Mouse (Mus musculus) kidney, adult 11 months (tissue): ENCODE measurements around the gene Rab3a.

Experiments used
- DNase-seq: peaks from one replicate; pipeline ENCODE4 v3.0.0; 2022

The Rab3a gene

DNA sequence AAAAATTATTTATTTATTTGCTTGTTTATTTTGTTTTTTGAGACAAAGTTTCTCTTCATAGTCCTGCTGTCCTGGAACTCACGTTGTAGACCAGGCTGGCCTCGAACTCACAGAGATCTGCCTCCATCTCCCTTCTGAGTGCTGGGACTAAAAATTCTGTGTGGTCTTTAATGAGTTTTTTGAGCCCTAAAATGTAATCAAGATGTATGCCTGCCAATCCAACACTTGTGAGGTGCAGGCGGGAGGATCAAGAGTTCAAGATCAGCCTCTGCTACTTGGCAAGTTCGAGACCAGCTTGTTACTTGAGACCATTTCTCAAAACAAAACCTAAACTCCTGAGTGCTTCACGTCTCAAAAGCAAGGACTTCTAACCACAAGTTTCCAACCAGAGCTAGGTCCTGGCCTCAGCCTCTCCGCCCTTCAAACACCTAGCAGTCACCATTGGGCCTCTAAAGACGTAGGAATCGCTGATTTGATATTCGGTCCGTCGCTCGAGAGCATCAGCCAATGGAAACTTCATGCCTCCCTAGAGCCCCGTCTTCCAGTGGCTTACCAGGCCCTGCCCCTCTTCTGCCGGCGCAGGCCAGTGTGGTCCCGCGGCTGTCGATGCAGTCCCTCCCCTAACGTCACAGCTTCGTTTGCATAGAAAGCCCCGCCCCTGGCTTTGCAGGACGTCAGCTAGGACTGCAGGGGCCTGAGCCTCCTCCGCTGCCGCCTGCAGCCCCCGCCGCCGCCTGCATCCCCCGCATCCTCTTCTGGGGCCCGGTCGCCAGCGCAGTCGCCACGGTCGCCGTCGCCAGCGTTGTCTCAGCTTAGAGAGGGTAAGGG, at the start of gene Rab3a:
Gene Rab3a, plus strand, starts transcription at position 637 of the 828 bp plus-strand sequence.
- DNase-seq: peak; percentile 99

DNA sequence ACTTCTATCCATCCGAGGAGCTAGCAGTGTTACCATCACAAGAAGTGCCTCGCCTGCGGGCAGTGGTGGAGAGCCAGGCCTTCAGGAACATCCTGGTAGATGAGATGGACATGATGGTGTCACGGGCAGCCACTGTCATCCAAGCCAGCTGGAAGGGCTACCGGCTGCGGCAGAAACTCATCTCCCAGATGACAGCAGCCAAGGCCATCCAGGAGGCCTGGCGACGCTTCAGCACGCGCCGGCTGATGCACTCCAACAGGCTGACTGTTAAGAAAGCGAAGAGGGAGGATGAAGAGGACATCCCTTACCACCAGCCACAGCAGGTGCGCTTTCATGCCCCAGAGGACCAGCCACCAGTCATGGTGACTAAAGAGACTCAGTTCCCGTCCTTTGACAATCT, 46.2 kb upstream of the Rab3a start:
- no peak for DNase-seq

DNA sequence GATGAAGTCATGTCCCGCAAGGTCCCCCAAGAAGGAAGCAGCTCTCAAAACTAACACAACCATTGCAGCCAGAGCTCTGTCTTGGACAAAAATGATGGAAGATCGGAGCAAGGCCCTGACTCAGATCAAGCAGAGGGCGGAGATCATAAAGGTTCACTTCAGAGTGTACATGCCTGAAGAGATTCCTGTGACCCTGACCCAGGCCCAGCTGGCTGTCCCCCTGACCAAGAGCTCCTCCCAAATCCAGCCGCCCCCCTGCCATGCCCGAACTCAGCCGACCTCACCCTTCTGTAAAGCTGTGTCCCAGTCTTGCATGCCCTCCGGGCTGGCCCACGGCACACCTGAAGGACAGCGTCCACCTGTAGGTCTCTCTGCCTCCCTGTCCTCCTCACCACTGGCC, 44.7 kb upstream of the Rab3a start:
- DNase-seq: no peak

DNA sequence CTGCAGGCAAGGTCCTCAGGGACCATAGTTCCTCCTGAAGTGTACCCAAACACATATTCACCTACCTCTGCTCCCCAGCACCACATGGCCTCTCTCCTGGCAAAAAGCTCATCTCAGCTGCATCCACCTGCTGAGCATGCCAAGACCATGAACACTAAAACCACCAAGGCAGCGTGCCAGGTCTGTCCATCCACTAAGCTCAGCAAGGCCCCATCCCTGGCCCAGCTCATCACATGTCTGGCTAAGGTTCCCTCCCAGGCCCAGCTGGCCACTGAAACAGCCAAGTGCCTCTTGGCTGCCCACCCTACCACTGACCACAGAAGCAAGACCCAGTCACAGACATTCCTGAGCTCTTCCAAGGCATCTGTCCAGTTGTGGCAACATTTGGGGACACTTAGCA, 44.2 kb upstream of the Rab3a start:
- DNase-seq: no peak

DNA sequence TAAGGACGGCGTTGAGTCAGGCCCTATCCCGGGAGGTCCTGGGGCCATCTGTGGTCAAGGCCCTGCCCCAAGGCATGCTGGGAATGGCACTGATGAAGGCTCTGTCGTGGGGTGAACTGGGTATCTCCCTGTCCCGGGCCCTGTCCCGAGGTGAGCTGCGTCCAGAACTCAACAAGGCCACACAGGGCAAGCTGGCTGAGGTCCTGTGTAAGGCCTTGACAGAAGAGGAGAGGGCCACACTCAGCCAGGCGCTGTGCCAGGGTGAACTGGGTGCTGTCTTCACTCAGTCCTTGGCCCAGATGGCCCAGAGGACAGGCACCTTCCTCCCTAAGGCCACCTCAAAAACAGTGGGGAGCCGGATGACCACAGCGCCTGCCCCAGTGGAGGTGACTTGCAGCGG, 43.4 kb upstream of the Rab3a start:
- DNase-seq: no peak

DNA sequence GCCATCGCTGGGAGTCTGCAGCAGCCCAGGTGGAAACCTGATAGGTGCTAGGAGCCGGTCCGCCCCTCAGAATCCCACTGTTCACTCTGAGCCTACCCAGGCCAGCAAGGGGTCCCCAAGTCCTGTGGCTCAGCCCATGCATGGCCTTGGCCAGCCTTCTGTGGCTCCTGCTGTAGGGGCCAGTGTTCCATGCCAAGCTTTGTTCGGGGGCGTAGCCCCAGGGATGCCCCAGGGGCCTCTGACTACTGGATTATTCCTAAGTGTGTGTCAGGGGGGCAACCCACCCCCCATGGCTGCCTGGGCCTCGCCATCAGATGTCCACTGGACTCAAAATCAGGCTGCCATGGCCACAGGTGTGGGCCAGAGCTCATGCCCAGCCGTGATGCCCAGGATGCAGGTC, 40.5 kb upstream of the Rab3a start:
- DNase-seq: no peak

DNA sequence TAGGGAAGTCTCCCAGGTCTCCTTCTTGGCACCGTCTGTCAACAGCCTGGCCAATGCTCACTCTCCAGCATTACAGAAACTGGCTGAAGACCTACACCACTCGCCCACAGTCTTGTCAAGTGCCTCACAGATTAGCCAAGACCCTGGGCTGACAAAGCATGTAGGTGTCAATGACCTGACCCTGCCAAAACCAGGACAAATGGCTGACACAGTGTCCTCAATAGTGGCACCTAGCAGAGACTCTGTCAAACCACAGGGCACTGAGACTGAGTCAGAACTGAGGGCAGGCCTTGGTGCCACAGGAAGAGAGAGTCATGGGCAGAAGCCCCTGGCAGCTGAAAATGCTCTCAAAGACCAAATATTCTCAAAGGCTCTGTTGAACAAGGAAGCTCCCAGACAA, 39.4 kb upstream of the Rab3a start:
- DNase-seq: no peak

DNA sequence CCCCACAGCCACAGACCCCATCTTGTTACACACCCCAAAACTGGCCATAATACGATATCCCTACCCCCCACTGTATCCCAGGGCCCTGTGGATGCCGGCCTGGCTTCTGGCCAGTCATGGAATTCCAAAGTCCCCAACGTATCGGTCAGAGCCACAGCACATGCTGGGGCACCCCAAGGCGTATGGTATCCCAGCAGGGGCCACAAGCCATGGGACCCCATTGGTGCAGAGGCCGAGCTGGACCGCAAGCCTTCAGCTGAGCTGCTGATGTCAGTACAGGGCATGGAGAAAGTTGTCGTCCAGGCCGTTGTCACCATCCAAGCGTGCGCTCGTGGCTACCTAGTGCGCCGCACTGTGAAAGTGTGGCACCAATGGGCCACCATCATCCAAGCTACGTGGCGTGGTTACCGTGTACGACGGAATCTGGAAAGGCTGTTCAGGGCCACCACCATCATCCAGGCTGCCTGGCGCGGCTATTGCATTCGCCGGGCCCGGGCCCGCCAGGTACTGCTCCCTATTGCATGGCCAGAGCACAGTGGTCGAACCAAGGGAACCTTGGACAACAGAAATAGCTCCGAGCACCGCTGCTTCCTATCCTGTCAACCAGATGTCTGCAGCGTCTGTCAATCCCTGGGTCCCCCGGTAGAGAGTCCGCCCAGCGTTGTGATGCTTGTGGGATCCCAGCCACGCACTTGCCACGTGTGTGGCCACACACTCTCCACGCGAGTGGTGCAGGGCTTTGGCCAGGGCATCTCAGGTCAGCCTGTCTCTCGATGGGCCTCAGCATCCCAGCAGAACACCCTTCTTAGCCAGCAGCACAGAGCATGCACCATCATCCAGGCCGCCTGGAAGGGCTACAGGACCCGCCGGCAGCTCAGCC, 37.7 kb upstream of the Rab3a start:
- DNase-seq: no peak

DNA sequence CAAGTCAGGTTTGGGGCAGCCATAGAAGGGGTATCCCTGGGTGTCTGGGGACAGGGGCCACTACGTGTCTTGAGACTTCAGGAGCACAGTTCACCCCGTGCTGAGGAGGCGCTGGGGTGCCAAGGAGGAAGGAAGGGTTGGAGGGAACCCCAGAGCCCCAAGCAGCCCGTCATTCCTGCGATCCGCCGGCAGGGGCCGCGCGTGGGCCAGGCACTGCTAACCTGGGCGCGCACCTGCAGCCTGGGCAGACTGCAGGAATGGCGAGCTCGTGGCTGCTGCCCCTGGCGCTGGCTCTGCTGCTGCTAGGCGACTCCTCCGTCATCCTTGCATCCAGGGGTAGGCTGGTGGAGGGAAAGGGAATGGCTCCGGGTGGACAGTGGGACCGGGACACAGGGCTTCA, 36.2 kb upstream of the Rab3a start, which contains the start of gene Gm3336:
Gene Gm3336, plus strand, starts transcription at position 247 of the 400 bp plus-strand sequence.
- peak; percentile 69 for DNase-seq

DNA sequence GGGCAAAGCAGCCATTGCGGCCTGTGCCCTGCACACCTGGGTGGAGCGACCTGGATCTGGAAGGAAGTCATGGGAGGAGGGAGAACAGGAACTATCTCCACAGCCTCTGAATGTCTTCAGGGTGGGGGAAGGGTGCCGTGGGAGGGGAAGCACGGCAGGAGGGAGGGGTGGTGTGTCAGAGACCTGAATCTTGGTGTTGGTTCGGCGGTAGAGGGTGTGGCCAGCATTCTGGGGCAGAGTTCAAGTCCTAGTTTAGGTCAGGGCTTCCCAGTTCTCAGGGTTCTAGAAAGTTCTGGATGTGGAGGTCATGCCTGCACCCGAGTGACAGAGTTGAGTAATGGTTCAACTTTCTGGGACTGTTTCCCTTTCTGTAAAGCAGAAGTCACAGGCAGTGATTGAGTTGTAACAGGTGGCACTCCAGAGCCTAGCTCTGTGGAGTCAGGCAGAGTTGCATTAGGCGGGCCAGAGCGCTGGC, 34.6 kb upstream of the Rab3a start:
- peak; percentile 54 for DNase-seq

DNA sequence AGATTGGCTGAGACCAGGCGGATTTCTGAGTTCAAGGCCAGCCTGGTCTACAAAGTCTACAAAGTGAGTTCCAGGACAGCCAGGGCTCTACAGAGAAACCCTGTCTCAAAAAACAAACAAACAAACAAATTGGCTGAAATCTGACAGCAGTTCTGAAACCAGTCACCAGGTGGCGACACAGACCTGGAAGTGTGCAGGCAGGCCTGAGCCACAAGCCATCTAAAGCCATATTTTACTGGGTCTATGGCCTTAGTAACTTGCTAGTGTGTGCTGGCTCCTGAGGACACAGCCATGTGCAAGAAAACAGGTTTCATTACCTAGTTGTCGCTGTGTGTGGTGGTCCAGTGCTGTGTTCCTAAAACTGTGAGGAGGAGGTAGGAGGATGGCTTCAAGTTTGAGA, 33.7 kb upstream of the Rab3a start:
- peak; percentile 72 for DNase-seq

DNA sequence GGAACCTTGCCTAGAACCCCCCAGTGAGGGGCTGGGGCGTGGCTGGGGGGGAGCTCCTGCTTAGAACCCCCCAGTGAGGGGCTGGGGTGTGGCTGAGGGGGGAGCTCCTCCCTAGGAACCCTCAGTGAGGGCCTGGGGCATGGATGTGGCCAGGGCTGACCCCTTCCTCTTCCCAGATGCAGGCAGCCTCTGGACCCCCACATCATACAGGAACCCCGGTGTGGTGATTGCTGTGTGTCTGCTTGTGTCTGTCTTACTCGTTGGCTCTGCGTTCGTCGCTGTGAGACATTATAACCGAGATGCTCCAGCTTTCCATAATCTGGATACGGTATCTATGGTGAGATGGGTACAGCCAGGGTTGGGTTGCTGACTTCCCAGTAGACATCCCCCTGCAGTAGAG, 32.9 kb upstream of the Rab3a start:
- DNase-seq: no peak

DNA sequence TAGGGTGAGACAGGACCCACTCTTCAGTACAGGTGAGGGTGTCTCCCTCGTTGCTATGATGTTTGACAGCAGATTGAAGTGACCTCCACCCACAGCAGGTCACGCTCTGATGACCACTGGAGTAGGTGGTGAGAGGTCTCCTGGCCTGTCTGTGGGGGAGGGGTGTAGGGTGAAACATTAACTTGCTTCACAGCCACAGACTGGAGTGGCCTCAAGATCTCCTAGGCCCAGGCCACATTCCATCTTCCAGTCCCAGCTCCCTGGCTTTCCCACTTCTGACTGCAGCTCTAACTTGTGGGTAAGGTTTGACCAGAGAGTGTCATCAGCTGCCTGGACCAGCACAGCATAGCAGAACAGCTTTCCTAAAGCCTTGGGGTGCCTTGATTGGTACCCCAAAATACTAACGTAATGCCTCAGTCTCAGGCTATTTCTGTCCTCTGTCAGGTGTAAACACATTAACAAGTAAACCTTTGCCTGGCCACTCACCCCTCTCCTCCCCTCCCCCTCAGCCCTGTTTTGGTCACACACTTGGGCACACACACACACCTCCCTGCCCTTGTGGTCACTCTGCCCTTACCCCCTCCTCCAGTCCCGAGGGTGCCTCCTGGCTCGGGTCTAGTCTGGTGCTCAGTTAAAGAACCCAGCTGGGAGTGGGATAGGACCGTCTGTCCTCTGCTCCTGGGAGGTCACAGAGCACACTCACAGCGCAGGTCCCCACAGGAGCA, 30.8 kb upstream of the Rab3a start, which contains the start of gene Pde4c:
Gene Pde4c, plus strand, starts transcription at position 235 of the 725 bp plus-strand sequence.
- DNase-seq: peak; percentile 97

DNA sequence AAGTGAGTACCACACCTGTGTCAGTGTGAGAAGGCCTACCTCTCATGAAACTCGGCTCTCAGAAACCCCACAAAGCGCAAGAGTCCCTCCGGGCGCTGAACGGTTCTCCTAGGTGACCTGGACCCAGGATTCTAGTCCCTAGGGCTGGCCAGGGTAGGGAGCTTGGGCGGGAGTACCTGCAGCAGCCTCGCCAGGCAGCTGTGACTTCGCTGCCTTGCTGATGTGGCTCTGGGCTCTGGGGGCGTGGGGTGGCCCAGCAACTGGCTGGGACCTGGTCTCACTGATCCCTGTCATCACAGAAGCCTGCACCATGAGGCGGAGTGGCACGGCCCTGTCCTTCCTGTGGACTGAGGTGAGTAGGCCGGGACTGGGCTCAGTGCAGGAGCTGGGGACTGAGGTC, 30.3 kb upstream of the Rab3a start:
- no peak for DNase-seq

DNA sequence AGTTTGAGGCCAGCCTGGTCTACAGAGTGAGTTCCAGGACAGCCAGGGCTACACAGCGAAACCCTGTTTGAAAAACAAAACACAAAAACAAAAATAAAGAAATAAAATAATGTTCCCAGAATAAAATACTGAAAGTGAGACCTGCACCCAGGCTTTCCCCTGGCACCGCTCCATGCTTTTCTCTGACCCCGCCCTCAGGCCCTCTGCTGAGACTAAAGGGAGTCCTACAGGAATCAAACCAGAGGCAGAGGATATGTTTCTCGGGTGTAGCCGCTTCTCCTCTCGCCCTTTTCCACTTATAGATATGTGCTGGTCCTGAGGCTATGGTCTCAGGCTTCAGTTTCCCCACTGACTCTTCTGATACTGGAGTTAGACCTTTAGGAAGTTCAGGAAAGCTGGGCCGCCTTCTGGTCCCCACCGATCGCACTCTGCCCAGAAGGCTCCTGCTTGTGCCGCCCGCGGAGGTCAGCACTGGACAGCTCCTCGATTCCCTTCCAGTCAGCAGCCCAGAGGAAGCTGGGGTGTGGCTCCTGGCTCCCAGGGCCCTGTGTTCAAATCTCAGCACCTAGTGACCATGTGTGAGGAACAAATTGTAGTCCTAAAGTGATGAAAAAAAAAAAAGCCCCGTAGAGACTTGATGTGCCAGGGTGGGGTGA, 28.6 kb upstream of the Rab3a start:
- DNase-seq: peak; percentile 57

DNA sequence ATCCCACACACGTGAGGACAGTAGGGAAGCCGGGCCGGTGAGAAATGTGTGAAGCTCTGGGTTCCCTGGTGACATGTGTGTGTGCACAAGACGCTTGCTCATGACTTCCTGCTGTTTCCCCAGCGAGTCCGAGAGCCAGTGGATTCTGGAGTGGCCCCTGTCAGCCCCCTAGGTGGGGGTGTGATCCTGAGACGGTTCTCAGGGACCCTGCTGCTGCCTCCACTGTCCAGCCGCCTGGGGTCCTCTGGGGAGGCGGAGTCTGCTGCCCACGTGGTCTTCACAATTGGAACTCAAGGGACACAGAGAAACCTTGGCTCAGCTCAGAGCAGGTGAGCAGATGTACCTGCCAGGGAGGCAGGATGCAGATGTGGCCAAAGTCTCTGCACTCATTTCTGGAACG, 27.8 kb upstream of the Rab3a start:
- DNase-seq: no peak

DNA sequence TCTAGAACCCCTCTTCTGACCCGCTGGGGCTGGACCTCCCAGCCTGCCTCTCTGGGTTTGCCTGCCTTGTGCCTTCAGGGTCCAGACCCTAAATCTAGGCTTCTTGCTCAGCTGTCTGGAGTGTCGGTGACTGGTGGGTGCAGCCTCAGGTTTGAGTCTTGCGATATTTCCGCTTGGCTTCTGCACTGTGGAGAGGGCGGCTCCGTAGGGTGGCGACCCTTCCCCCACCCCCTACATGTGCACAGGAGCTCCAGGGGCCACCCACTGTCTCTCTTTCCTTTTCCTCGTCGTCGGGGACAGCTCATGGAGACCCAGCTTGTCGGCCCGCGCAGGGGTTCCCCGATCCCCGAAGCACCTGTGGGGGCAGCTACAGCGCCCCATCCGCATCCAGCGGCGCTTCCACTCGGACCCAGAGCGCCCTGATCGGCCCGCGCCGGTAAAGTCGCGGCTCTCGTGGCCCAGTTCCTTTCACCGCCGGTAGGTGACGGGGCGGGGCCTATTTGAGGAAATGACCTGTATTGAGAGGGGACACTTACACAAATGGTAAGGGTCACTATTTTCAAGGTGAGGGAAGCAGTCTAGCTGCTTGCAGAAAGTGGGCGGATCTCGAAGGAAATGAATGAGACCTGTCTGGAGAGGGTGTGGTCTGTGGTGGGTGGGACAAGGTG, 24.5 kb upstream of the Rab3a start:
- DNase-seq: no peak

DNA sequence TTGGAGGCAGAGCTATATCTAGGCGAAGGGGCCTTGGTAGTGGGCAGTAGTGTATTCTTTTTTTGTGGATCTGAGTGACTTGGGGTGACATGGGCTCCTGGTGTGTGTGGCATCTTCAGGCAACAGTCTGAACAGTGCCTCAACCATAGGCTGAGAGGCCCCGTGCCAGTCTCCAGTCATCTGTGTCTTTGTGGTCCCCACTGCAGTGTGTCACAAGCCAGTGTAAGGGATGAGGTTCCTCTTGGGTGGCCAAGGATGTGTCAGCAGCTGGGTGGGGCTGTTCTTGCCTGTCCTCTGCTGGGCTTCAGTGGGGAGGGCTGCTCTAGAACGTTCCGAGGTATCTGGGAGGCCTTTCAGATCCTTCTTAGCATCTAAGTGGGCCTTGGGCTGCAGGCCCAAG, 23.5 kb upstream of the Rab3a start:
- DNase-seq: no peak

DNA sequence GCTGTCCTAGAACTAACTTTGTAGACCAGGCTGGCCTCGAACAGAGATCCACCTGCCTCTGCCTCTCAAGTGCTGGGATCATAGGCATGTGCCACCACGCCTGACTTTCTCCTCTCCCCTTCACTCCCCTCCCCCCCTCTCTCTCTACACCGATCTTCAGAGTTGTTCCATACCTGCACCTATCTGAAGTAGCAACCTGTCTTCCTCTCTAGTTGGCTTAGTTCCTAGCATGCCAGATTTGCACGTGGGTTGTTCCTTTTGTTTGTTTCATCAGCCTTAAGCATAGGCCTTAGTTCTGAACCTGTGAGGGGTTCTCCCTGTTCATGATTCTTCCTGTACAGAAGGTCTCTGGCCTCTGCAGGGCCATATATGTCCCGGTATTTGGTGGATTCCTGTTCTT, 16.8 kb upstream of the Rab3a start:
- DNase-seq: no peak

DNA sequence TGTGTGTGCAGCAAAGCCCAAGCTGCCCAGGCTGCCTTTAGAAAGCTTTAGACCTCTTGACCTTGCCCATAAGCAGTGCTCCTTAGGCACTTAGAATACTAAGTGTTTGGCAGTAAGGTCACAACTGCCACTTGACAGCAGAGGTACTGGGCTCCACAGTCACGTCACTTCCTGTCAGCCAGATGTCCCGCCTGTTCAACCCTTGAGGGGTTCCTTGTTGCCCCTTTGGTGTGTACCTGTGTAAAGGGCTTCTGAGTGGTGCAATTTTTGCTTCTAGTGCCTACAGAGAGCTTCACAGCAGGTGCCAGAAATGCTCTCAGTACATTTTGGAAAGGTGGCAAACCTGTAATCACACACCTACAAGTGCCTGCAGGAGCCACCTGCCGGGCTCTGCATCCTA, 16.3 kb upstream of the Rab3a start:
- peak; percentile 2 for DNase-seq

DNA sequence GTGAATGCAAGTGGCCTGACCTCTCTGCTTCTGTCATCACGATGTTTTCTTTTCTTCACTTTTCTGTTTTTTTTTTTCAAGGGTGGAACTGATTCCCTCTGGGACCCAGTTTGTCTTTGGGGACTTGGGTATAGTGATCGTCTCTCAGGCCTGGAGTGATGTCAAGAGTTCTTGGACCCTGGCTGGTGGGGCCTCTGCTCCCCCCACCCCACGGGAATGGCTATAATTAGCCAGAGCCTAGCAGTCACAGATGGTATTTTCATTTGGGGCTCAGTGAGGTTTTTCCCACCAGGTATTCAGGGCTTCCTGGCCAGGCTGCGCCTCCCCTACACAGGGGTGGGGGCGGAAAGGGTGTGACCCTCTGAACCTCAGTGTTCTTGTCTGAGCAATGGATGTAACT, 12.8 kb upstream of the Rab3a start:
- peak; percentile 2 for DNase-seq

DNA sequence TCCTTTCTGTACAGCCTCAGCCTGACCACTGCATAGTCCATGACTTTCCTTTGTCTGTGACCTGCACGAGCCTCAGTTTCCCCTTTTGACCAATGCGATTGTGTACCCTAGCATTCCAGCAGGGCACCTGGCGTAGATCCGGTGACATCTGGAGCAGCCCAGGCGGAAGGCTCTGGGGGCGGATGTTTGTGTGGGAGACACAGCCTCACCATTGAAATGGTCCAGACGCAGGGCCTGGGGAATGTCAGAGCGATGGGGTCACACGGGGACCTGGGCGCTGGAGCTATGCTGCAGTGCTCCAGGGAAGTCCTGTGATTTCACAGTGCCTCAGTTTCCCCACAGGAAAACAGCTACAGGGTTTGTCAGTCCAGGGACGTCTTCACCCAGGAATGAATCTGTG, 12.3 kb upstream of the Rab3a start:
- peak; percentile 4 for DNase-seq
